Mouse (Mus musculus) thymus, postnatal 4 days (tissue): ENCODE data around the gene Kif2c.
"Not testable (repeated sequence)": the region's sequence is repeated elsewhere in the genome, so short reads cannot be mapped to it uniquely, and the experiment has no call there.

ENCODE experiments used
- DNase-seq: peaks from one replicate; pipeline ENCODE4 v3.0.0; 2021

Gene Kif2c

GRCm38 (mm10) chr4:117188969-117189368, 6.5 kb upstream of the Kif2c start:
- no peak for DNase-seq

GRCm38 (mm10) chr4:117182759-117183096, 289 bp upstream of the Kif2c start:
- DNase-seq = not testable (repeated sequence)

DNA sequence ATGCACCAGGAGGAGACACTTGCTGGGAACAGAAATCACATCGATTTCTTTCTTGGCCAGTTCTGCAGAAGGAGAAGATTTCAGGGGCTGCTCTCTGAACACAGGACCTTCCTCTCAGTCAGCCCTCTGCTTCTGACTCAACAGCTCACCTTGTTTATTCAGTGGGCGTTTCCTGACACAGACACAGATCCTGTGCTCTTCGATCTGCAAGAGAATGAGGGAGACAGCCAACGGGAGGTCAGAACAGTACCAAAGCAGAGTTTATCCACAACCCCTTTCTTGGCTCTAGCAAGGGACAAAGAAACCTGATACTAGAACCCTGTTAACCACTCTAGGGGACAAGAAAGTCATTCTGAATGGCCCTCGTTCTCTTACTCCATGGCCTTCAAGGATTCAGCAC, 12.5 kb downstream of the Kif2c start:
- DNase-seq = no peak

- DNase-seq = no peak
Measured at GRCm38 (mm10) chr4:117161183-117161582, 21.3 kb downstream of the Kif2c start.

- no peak for DNase-seq
Measured at GRCm38 (mm10) chr4:117159666-117160065, 22.8 kb downstream of the Kif2c start.

DNA sequence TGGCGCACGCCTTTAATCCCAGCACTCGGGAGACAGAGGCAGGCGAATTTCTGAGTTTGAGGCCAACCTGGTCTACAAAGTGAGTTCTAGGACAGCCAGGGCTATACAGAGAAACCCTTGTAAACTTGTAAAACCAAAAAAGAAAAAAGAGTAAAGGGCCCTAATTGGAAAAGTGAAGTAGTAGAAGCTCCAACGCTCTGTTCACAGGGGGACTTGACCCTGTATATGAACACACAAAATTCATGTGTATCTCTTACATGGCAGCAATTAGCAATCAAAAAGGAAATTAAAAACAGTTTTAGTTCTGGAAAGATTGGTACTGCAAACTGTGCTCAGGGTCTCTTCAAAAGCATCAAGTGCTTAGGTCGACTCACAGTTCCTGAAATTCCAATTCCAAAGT, 26.1 kb downstream of the Kif2c start:
- DNase-seq = no peak

DNA sequence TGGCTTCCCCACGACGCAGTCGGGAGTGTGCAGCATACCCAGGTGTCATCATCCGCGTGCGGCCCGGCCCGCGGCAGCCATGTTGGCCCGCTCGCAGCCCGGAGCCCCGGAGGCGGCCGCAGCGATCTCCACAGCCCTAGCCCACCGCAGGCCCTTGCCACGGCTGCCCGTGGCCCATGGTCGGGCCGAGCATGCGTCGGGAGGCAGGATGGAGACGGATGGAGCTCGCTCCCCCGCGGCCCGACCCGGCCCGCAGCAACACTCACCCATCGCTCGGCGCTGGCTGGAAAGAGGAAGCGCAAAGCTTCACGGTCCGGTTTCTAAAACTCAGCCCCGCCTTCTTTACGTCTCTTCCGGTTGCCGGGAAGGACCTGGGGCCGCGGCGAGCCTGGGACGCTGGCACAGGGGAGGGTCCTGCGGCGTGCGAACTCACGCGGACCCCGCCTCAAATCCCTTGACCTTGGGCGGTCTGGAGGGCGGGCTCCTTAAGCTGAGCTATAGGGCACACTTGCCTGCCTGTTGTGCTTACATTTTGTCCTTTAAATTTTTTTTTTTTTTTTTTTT, 26.6 kb downstream of the Kif2c start, which contains the start of gene Rps8:
TSS of gene Rps8 (minus strand) at position 452 of the 564 bp plus-strand sequence.
- DNase-seq = peak; percentile 83

DNA sequence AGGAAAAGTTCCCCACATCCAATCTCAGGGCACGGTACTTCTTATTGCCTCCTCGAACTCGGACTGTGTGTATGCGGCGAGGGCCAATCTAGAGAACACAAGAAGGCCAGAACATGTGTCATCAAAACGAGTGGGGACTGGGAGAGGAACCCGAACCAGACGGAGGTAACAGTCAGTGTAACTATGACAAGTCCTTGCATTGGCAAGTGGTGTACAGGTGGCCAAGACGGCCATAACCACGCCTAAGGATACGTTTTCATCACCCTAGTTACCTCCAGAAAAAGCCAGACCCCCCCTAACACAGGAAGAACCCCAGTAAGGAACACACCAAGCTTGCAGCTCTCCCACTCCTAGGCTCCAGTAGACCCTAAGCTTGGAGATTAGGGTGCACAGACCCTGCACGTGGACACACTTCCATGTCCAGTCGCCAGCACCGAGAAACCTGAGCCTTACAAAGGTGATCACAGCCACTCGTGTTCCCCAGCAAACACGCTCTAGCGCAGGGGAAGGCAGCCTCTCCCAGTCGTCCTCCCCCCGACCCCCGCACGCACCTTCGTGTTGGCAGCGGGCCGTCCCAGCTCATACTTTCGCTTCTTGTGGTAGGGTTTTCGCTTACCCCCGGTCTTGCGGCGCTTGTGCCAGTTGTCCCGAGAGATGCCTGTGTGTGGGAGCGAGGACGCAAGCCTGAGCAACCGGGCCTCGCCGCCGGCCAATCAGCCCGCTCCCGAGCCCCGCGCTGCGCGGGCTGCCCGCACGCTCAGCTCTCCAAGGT, 27.2 kb downstream of the Kif2c start:
- no peak for DNase-seq

DNA sequence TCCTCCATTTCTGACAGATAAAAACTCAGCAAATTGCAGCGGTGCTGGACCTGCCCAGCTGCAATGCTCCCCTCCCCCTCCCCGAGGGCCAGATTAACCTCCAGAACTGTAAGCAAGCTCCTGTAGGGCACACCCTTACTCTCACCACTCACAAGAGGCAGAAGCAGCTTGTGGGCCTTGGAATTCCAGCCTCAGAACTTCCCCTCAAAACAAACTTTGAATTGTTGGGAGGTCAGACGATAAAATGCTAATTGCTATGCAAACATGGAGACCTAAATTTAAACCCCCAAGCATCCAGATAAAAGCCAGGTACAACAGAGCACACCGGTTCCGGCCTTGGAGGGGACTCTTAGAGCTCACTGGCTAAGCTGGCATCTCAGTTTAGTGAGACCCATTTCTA, 29.7 kb downstream of the Kif2c start:
- DNase-seq = no peak

DNA sequence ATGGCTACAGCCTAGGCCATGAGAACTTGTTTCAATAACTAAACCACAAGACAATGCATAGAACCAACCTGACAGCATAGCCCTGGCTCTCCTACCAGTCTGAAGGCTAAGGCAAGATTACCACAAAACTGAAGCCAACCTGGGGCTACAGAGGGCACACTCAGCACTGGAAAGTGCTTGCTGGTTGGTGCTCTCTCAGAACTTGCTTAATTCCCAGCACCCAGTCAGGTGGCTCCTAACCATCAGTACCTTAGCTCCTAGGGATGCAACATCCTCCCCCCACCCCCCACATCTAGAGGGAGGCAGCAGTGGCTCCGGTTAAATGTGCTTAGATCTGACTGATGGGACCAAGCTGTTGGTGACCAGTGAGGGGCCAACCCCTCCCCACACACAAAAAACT, 31.0 kb downstream of the Kif2c start:
- DNase-seq = no peak

- no peak for DNase-seq
Measured at GRCm38 (mm10) chr4:117150212-117150733, 32.2 kb downstream of the Kif2c start.

- no peak for DNase-seq
Measured at GRCm38 (mm10) chr4:117149291-117150211, 32.9 kb downstream of the Kif2c start.

GRCm38 (mm10) chr4:117148815-117149214, 33.6 kb downstream of the Kif2c start:
- DNase-seq = no peak

- DNase-seq = no peak
Measured at GRCm38 (mm10) chr4:117148047-117148713, 34.3 kb downstream of the Kif2c start.

DNA sequence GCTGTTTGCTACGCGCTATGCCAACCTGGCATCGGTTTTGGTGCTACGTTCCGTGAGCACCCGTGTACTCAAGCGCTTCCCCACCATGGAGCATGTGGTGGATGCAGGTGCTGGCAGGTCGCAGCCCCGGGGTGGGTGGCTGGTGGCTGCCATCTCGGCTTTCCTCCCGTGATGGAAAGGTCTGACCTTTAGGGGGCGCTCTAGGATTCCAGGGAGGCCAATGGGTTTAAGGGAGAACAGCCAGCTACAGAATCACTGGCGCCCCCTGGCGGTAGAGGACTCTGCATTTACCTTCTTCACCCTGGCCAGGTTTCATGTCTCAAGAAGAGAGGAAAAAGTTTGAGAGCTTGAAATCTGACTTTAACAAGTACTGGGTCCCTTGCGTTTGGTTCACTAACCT, 36.3 kb downstream of the Kif2c start:
- peak; percentile 97 for DNase-seq

- no peak for DNase-seq
Measured at GRCm38 (mm10) chr4:117145248-117145647, 37.2 kb downstream of the Kif2c start.

DNA sequence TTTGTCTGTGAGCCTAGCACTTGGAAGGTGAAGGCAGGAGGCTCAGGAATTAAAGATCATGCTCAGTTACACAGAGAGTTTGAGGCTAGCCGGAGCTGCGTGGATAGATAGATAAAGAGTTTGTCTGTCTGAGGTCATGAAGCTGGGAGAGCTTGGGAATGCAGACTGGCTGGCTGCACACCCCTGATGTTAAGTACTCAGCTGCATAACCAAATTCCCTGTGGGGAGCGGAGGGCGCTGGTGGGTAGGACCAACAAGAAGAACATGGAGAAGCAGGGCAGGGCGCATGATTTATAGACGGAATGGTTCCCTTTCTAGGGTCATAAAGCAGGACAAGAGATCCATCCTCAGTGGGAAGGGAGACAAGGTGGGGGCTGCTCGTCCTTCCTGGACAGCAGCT, 39.4 kb downstream of the Kif2c start:
- no peak for DNase-seq

DNA sequence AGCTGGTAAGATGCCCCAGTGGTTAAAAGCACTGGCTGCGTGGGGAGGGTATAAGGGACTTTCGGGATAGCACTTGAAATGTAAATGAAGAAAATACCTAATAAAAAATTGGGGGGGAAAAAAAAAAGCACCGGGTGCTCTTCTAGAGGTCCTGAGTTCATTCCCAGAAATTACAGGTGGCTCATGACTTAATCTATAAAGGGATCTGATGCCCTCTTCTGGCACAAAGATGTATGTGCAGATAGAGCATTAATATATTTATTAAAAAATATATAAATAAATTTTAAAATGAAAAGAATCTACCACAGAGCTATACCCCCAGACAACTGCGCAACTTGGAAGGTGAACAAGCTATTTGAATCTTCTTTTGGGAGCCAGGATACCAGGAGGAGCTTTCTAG, 41.8 kb downstream of the Kif2c start:
- no peak for DNase-seq

- DNase-seq = peak; percentile 59
Measured at GRCm38 (mm10) chr4:117139217-117139612, 43.2 kb downstream of the Kif2c start.

GRCm38 (mm10) chr4:117138295-117139216, 43.9 kb downstream of the Kif2c start:
- DNase-seq = no peak

GRCm38 (mm10) chr4:117136034-117136433, 46.4 kb downstream of the Kif2c start:
- DNase-seq = no peak

- no peak for DNase-seq
Measured at GRCm38 (mm10) chr4:117134601-117134995, 47.8 kb downstream of the Kif2c start.
